Mouse (Mus musculus) gastrocnemius, postnatal 10 days (tissue): ENCODE measurements at regions not wholly inside any gene's neighbourhood (a gene's known extent, or its start where the extent isn't known, plus 50 kb on each side); places are given as distances from the start of the nearest gene placed in this dataset.

ENCODE experiments used
- DNase-seq: peaks from one replicate; pipeline ENCODE4 v3.0.0; 2021; ENCODE audit warnings: mixed read lengths

GRCm38 (mm10) chr15:96124397-96124796 lies 162.9 kb upstream of the Arid2 start:
- DNase-seq: no peak

- DNase-seq: no peak
These were observed 157.6 kb upstream of the Arid2 start for GRCm38 (mm10) chr15:96129699-96130098.

GRCm38 (mm10) chr15:96130531-96130930 lies 156.8 kb upstream of the Arid2 start:
- DNase-seq: no peak

- no peak for DNase-seq
These were observed 155.7 kb upstream of the Arid2 start for GRCm38 (mm10) chr15:96131582-96132091.

GRCm38 (mm10) chr15:96132636-96133035 lies 154.7 kb upstream of the Arid2 start:
- no peak for DNase-seq

GRCm38 (mm10) chr15:96135250-96135731 lies 152.0 kb upstream of the Arid2 start:
- peak; percentile 11 for DNase-seq

- DNase-seq: no peak
These were observed 151.5 kb upstream of the Arid2 start for GRCm38 (mm10) chr15:96135816-96136215.

- no peak for DNase-seq
These were observed 149.8 kb upstream of the Arid2 start for GRCm38 (mm10) chr15:96137534-96137933.

GRCm38 (mm10) chr15:96137945-96138344 lies 149.4 kb upstream of the Arid2 start:
- no peak for DNase-seq

- DNase-seq: no peak
These were observed 133.8 kb upstream of the Arid2 start for GRCm38 (mm10) chr15:96153489-96153888.

- DNase-seq: no peak
These were observed 129.0 kb upstream of the Arid2 start for GRCm38 (mm10) chr15:96158321-96158720.

GRCm38 (mm10) chr15:96164771-96165431 lies 122.4 kb upstream of the Arid2 start:
- no peak for DNase-seq

- DNase-seq: no peak
These were observed 120.1 kb upstream of the Arid2 start for GRCm38 (mm10) chr15:96167256-96167655.

- no peak for DNase-seq
These were observed 117.4 kb upstream of the Arid2 start for GRCm38 (mm10) chr15:96169726-96170467.

- no peak for DNase-seq
These were observed 116.1 kb upstream of the Arid2 start for GRCm38 (mm10) chr15:96170986-96171769.

GRCm38 (mm10) chr15:96177911-96178310 lies 109.4 kb upstream of the Arid2 start:
- DNase-seq: no peak

GRCm38 (mm10) chr15:96178374-96179109 lies 108.8 kb upstream of the Arid2 start:
- DNase-seq: no peak

GRCm38 (mm10) chr15:96179511-96179910 lies 107.8 kb upstream of the Arid2 start:
- DNase-seq: no peak

- no peak for DNase-seq
These were observed 107.3 kb upstream of the Arid2 start for GRCm38 (mm10) chr15:96180036-96180435.

- no peak for DNase-seq
These were observed 106.3 kb upstream of the Arid2 start for GRCm38 (mm10) chr15:96180977-96181376.

GRCm38 (mm10) chr15:96182313-96182712 lies 105.0 kb upstream of the Arid2 start:
- no peak for DNase-seq

GRCm38 (mm10) chr15:96183069-96183468 lies 104.2 kb upstream of the Arid2 start:
- DNase-seq: no peak
